Mouse (Mus musculus): Measurements from ENCODE around the gene Borcs5. TPM values are rescaled to one million over a fixed set of nuclear protein-coding genes. Genes with fewer than 3 reads are reported as not detected.

Borcs5 gene
- polyA plus RNA-seq (2014; fragmentation: Nextera tagmentation; extraction: Ambion mirVana) = 14.9 and 17.2 TPM in 2 replicates

DNA sequence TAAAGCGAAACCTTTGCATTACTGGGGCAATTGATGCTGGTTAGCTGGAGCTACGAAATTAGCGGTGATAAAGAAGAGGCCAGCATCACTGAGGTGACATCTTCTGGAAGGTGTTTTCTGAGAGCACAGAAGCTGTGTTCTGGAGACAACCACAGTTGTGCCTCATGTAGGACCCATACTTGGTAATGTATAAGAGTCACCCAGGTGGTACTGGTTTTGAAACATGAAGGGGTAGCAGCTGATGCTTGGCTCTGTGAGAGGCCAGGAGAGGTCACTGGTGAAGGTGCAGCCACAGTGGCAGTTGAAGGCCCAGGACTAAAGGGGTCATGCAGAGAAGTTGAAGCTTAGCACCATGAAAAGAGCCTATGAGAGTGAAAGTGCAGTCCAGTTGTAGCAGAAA lies at the start of gene Borcs5:
Borcs5 (plus strand) TSS at position 301 of the 400 bp plus-strand sequence.
- Histone ChIP-seq H3K9ac (ENCODE audit: low read length) (no peak within 1 kb of the TSS), H3K4me2 (ENCODE audit: low read length) (no peak within 1 kb of the TSS), H3K4me3 (ENCODE audit: control insufficient read depth in 1 of 2, insufficient read depth in 1 of 2, low read depth in 1 of 2, low read length in 2 of 2) (no peak within 1 kb of the TSS), H3K4me1 (ENCODE audit: control insufficient read depth in 2 of 2, insufficient read depth in 2 of 2, low read length in 2 of 2) (0 out of 4 replicates have a peak, but pooled peaks cover 0 to 7% of the 10 kb centered on the region in 2 experiments), H3K27ac (replicated peaks in 1 of 2; ENCODE audit: control insufficient read depth in 1 of 2, insufficient read depth in 1 of 2, low read depth in 2 of 2, low read length in 2 of 2) (no peak within 1 kb of the TSS), H3K27me3 (ENCODE audit: control insufficient read depth, insufficient read depth, low read length) (no peaks in the 10 kb centered on the region), H3K9me3 (ENCODE audit: control insufficient read depth, low read length) (no peaks in the 10 kb centered on the region), H3K36me3 (ENCODE audit: control insufficient read depth, insufficient read depth, low read length) (no peaks in the 10 kb centered on the region)
- WGBS = 89% methylated on average over 3 of the region's 3 CpGs
- no peak for ATAC-seq (ENCODE audit: insufficient number of reproducible peaks, insufficient read depth, low FRiP score, low read depth)

DNA sequence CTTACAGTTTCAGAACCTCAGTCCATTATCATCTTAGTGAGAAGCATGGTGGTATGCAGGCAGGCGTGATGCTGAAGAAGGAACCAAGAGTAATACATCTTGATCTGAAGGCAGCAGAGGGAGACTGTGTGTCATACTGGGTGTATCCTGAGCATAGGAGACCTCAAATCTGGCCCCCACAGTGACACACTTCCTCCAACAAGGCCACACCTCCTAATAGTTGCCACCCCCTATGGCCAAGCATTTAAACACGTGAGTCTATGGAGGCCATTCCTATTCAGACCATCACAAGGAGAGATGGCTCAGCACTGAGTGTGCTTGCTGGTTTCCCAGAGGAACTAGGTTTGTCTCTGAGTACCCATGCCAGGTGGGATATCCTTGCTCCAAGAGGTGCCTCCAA lies 47.7 kb upstream of the Borcs5 start:
- Histone ChIP-seq H3K4me3 (ENCODE audit: control insufficient read depth in 1 of 2, insufficient read depth in 1 of 2, low read depth in 1 of 2, low read length in 2 of 2) (no peak overlapping the region), H3K4me2 (ENCODE audit: low read length) (no peak overlapping the region), H3K9me3 (ENCODE audit: control insufficient read depth, low read length) (no peaks in the 10 kb centered on the region), H3K27me3 (ENCODE audit: control insufficient read depth, insufficient read depth, low read length) (no peaks in the 10 kb centered on the region), H3K36me3 (ENCODE audit: control insufficient read depth, insufficient read depth, low read length) (no peaks in the 10 kb centered on the region), H3K4me1 (ENCODE audit: control insufficient read depth in 2 of 2, insufficient read depth in 2 of 2, low read length in 2 of 2) (peaks cover 0 to 8% of the 10 kb centered on the region in 2 experiments; a peak in 1 of 4 replicates), H3K9ac (ENCODE audit: low read length) (no peak overlapping the region), H3K27ac (replicated peaks in 1 of 2; ENCODE audit: control insufficient read depth in 1 of 2, insufficient read depth in 1 of 2, low read depth in 2 of 2, low read length in 2 of 2) (no peak overlapping the region)
- 76% methylated on average over 2 of the region's 2 CpGs for WGBS
- ATAC-seq (ENCODE audit: insufficient number of reproducible peaks, insufficient read depth, low FRiP score, low read depth) = no peak

DNA sequence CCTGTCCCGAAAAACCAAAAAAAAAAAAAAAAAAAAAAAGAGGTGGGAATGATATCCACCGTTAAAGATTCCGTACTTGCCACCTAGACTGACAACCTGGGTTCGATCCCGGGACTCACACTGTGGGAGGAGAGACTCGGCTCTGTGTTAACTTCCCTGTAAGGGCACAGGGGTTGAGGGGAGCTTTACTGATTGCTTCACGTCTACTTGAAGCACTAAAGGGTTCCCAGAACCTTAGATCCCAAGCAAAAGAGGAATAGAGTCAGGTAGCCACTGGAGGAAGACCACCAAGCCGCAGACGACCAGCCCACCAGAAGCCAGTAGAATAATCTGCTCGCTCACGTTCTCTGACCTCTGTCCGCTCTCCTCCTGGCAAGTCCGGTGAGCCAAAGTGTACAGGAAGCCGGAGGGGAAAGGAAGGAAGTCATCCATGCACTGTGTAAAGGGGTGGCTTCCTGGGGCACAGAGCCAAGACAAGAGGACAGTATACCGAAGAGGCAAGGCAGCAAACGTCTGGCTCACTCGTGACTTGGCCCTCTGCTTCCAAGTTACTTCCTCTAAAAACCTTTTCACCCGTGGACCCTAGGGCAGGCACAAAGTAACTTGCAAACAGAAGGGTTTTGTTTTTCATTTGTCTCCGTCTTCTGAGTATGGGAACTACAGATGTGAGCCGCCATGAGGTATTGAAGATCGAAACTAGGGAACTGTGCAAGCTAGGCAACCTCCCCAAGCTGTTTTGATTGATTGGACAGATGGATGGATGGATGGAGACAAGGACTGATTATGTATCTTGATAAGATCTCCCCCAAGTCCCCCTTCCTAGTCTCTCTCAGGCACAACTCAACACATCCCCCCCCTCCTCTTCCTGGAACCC lies 44.5 kb upstream of the Borcs5 start:
- H3K4me2 ChIP-seq (ENCODE audit: low read length) = peak overlapping the region; percentile 36
- ATAC-seq (ENCODE audit: insufficient number of reproducible peaks, insufficient read depth, low FRiP score, low read depth) = peak; percentile 72
- H3K27me3 ChIP-seq (ENCODE audit: control insufficient read depth, insufficient read depth, low read length) = no peaks in the 10 kb centered on the region

DNA sequence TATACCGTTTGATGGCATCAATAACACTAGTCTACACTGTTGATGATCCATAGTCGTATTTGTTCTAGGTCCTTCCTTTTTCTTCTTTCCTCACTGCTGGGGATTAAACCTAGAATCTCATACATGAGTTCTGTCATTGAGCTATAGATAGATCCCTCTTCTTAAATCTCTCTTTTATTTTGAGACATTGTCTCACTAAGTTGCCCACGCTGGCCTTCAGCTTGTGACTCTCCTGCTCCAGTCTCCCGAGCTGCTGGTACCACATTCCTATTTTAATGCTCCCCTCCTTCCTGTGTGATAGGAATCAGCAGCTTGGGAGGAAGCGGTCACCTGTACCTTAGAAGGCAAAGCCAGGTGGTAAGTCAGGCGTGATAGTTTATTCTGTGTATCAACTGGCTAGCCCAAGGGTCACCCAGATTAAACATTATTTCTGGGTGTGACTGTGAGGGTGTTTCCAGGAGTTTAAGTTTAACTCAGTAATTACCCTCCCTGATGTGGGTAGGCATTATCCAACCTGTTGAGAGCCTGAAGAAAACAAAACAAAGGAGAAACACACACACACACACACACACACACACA lies 41.6 kb upstream of the Borcs5 start:
- no peak overlapping the region for H3K9ac ChIP-seq (ENCODE audit: low read length)
- no peak overlapping the region for H3K4me3 ChIP-seq (ENCODE audit: control insufficient read depth in 1 of 2, insufficient read depth in 1 of 2, low read depth in 1 of 2, low read length in 2 of 2)
- H3K4me2 ChIP-seq (ENCODE audit: low read length) = no peak overlapping the region
- H3K36me3 ChIP-seq (ENCODE audit: control insufficient read depth, insufficient read depth, low read length) = no peaks in the 10 kb centered on the region
- H3K27me3 ChIP-seq (ENCODE audit: control insufficient read depth, insufficient read depth, low read length) = no peaks in the 10 kb centered on the region; the same call in 1 of the 2 replicates
- no peak for ATAC-seq (ENCODE audit: insufficient number of reproducible peaks, insufficient read depth, low FRiP score, low read depth)
- H3K9me3 ChIP-seq (ENCODE audit: control insufficient read depth, low read length) = no peaks in the 10 kb centered on the region
- WGBS = 80% methylated on average over 6 of the region's 6 CpGs
- no peak overlapping the region for H3K27ac ChIP-seq (replicated peaks in 1 of 2; ENCODE audit: control insufficient read depth in 1 of 2, insufficient read depth in 1 of 2, low read depth in 2 of 2, low read length in 2 of 2)
- H3K4me1 ChIP-seq (ENCODE audit: control insufficient read depth in 2 of 2, insufficient read depth in 2 of 2, low read length in 2 of 2) = no peaks in the 10 kb centered on the region; a peak in 1 of 4 replicates

More for the DNA sequence above, 44.5 kb upstream of the Borcs5 start:
- H3K4me3 ChIP-seq (ENCODE audit: control insufficient read depth in 1 of 2, insufficient read depth in 1 of 2, low read depth in 1 of 2, low read length in 2 of 2) = no peak overlapping the region
- peaks cover 0 to 8% of the 10 kb centered on the region in 2 experiments; a peak in 1 of 4 replicates for H3K4me1 ChIP-seq (ENCODE audit: control insufficient read depth in 2 of 2, insufficient read depth in 2 of 2, low read length in 2 of 2)
- 65% methylated on average over 21 of the region's 21 CpGs for WGBS
- H3K9ac ChIP-seq (ENCODE audit: low read length) = no peak overlapping the region
- no peaks in the 10 kb centered on the region for H3K36me3 ChIP-seq (ENCODE audit: control insufficient read depth, insufficient read depth, low read length)
- H3K9me3 ChIP-seq (ENCODE audit: control insufficient read depth, low read length) = no peaks in the 10 kb centered on the region
- H3K27ac ChIP-seq (replicated peaks in 1 of 2; ENCODE audit: control insufficient read depth in 1 of 2, insufficient read depth in 1 of 2, low read depth in 2 of 2, low read length in 2 of 2) = no peak overlapping the region

DNA sequence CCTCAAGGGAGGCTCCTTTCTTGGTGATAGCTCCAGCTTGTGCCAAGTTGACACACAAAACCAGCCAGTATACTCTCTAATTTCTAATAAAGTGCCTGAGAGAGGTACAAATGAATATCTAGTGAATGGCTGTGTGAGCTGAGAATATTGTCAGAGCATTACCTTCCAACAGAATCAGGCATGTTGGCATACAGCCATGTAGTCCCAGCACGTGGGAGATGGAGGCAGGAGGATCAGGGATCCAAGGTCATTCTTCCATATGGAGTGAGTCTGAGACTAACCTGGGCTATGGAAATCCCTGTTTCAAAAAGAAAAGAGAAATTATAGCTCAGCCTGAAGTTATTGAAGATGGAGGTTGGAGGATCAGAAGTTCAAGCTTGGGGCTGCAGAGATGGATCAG lies 40.1 kb upstream of the Borcs5 start:
- H3K4me2 ChIP-seq (ENCODE audit: low read length) = no peak overlapping the region
- H3K4me1 ChIP-seq (ENCODE audit: control insufficient read depth in 2 of 2, insufficient read depth in 2 of 2, low read length in 2 of 2) = no peaks in the 10 kb centered on the region; a peak in 1 of 4 replicates
- WGBS = 31% methylated on average over 1 of the region's 1 CpGs
- H3K27me3 ChIP-seq (ENCODE audit: control insufficient read depth, insufficient read depth, low read length) = no peaks in the 10 kb centered on the region; the same call in 1 of the 2 replicates
- no peaks in the 10 kb centered on the region for H3K36me3 ChIP-seq (ENCODE audit: control insufficient read depth, insufficient read depth, low read length)
- no peak for ATAC-seq (ENCODE audit: insufficient number of reproducible peaks, insufficient read depth, low FRiP score, low read depth)
- H3K9ac ChIP-seq (ENCODE audit: low read length) = no peak overlapping the region
- no peak overlapping the region for H3K4me3 ChIP-seq (ENCODE audit: control insufficient read depth in 1 of 2, insufficient read depth in 1 of 2, low read depth in 1 of 2, low read length in 2 of 2)
- no peak overlapping the region for H3K27ac ChIP-seq (replicated peaks in 1 of 2; ENCODE audit: control insufficient read depth in 1 of 2, insufficient read depth in 1 of 2, low read depth in 2 of 2, low read length in 2 of 2)
- no peaks in the 10 kb centered on the region for H3K9me3 ChIP-seq (ENCODE audit: control insufficient read depth, low read length)

DNA sequence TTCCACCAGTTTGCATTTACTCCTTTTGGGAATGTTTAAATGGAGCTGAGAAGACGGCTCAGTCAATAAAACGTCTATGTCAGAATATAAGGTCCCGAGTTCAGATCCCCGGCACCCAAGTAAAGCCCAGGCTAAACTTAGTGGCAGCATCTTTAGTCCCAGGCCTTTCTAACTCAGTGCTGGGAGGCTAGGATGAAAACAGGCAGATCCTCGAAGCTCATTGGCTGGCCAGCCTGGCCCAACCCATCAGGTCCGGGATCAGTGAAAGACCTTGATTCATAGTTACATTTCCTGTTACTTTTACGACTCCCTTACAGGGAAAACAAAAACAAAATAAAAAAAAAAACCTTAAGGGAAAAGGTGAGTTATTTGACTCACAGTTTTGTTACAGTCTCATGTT lies 38.2 kb upstream of the Borcs5 start:
- WGBS = 60% methylated on average over 7 of the region's 7 CpGs
- Histone ChIP-seq H3K9ac (ENCODE audit: low read length) (no peak overlapping the region), H3K27ac (replicated peaks in 1 of 2; ENCODE audit: control insufficient read depth in 1 of 2, insufficient read depth in 1 of 2, low read depth in 2 of 2, low read length in 2 of 2) (no peak overlapping the region), H3K4me3 (ENCODE audit: control insufficient read depth in 1 of 2, insufficient read depth in 1 of 2, low read depth in 1 of 2, low read length in 2 of 2) (no peak overlapping the region), H3K36me3 (ENCODE audit: control insufficient read depth, insufficient read depth, low read length) (no peaks in the 10 kb centered on the region), H3K27me3 (ENCODE audit: control insufficient read depth, insufficient read depth, low read length) (no peaks in the 10 kb centered on the region; the same call in 1 of the 2 replicates), H3K9me3 (ENCODE audit: control insufficient read depth, low read length) (no peaks in the 10 kb centered on the region), H3K4me2 (ENCODE audit: low read length) (no peak overlapping the region), H3K4me1 (ENCODE audit: control insufficient read depth in 2 of 2, insufficient read depth in 2 of 2, low read length in 2 of 2) (no peaks in the 10 kb centered on the region)
- ATAC-seq (ENCODE audit: insufficient number of reproducible peaks, insufficient read depth, low FRiP score, low read depth) = no peak

DNA sequence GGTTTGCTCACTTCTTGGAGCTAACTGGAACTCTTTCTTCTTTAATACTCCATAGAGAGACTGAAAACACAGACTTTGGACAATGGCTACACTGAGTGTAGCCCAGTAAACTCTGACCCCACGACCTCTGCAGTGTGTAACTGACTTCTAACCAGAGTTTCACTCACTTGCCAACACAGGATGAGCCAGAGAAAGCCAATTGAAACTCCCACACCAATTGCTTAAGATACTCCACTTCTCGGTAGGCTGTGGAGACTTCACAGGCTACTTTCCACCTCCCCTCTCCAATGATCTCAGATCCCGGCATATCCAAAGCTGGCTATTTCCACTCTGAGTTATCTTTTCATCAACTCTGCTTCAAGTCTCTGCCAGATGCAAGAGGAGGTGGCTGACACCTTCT lies 37.5 kb upstream of the Borcs5 start:
- Histone ChIP-seq H3K4me1 (ENCODE audit: control insufficient read depth in 2 of 2, insufficient read depth in 2 of 2, low read length in 2 of 2) (no peaks in the 10 kb centered on the region), H3K4me2 (ENCODE audit: low read length) (no peak overlapping the region), H3K27ac (replicated peaks in 1 of 2; ENCODE audit: control insufficient read depth in 1 of 2, insufficient read depth in 1 of 2, low read depth in 2 of 2, low read length in 2 of 2) (no peak overlapping the region), H3K27me3 (ENCODE audit: control insufficient read depth, insufficient read depth, low read length) (no peaks in the 10 kb centered on the region; the same call in 1 of the 2 replicates), H3K4me3 (ENCODE audit: control insufficient read depth in 1 of 2, insufficient read depth in 1 of 2, low read depth in 1 of 2, low read length in 2 of 2) (no peak overlapping the region), H3K9me3 (ENCODE audit: control insufficient read depth, low read length) (no peaks in the 10 kb centered on the region), H3K9ac (ENCODE audit: low read length) (no peak overlapping the region), H3K36me3 (ENCODE audit: control insufficient read depth, insufficient read depth, low read length) (no peaks in the 10 kb centered on the region)
- 46% methylated on average over 3 of the region's 3 CpGs for WGBS
- ATAC-seq (ENCODE audit: insufficient number of reproducible peaks, insufficient read depth, low FRiP score, low read depth) = no peak

All from heart, embryonic 14.5 days (tissue).